Mouse (Mus musculus) thymus, adult 18-20 months (tissue): ENCODE data around the gene Lmntd1.
"Not testable (repeated sequence)": the region's sequence is repeated elsewhere in the genome, so short reads cannot be mapped to it uniquely, and the experiment has no call there.

Experiments
- DNase-seq, 2 experiments: peaks; one replicate each; pipeline ENCODE4 v3.0.0; 2022; ENCODE audit warnings: mixed read lengths in 2 of 2

Gene Lmntd1

GRCm38 (mm10) chr6:145338571-145339294 is 275.4 kb downstream of the Lmntd1 start:
- no peak for DNase-seq

DNA sequence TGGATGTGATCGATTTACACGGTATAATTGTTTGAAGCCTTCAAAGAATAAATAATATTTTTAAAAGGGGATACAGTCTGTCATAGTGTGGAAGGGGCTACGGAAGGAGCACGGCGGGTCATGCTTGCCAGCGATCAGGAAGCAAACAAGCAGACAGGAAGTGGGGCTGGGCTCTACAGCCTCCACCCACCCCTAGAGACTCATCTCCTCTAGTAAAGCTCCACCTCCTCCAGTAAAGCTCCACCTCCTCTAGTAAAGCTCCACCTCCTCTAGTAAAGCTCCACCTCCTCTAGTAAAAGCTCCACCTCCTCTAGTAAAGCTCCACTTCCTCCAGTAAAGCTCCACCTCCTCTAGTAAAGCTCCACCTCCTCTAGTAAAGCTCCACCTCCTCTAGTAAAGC is 276.6 kb downstream of the Lmntd1 start:
- not testable (repeated sequence) for DNase-seq

DNA sequence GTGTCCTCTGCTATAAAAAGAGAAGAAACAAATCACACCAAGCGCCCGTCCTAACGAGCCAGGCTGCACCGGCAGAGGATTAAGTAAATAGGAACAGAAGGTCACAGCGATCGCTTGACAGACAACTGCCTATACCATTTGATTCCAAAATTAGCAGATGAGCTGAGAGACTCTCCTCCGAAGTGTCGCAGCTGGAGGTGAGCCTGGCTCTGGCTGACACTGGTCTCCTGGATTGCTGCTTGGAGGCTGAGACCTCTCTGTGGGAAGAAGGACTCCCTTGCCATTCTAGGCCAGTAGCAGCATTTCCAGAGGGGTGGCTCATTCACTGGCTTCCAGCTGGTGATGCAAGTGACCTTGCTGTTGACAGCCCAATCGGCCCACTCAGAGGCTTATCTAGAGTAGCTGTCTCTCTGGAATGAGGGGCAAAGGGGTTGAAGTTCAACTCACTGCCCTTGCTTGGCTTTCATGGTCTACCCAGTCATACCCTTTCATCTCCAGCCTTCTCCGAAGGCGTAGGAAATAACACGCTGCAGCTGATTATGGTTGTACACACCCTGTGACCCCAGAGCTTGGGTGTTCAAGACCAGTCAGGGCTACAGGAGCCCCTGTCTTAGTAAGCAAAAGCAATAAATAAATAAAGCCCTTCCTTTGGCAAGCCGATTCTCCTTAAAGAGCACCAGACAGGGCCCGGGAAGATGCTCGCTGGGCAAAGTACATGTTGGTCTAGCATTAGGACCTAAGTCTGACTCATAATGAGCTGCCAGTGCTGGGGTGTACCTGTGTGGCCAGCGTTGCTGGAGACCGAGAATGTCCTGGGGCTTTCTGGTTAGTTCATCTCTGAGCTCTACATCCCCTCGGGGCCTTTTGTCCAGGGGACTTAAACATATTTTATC is 278.0 kb downstream of the Lmntd1 start:
- DNase-seq = no peak

DNA sequence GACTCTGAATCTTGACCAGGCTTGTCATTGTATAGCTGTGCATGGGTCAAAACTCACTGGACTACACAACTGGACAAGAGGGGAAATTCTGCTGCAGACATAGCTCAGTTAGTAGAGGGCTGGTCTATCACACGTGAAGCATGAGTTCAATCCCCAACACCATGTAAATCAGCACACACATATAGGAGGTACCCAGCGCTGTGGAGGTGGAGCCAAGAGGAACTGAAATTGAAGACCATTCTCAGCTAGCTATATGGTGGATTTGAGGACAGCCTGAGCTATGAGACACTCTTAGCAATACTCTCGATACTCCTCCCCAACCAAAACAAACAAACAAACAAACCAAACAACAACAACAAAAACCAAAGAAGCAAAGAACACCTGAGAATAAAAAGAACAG is 279.9 kb downstream of the Lmntd1 start:
- DNase-seq = no peak

GRCm38 (mm10) chr6:145326141-145326806 is 287.8 kb downstream of the Lmntd1 start:
- no peak for DNase-seq

DNA sequence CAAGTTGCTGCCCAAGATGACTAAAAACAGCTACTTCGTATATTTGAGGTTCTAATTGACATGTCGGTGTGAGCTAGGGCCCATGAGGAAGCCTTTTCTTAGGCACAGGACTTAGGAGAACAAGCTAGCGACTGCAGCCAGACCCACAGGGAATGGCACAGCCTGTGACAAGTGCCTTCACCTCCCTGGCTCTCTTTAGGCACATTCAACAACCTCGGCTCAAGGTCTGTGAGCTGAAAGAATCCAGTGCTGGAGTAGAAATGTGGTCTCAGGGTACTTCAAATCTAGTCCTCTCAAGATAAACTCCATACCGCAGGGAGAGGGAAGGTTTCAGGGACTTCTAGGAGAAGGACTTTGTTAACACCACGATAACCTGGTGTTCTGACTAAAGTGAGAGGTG is 289.0 kb downstream of the Lmntd1 start:
- no peak for DNase-seq

DNA sequence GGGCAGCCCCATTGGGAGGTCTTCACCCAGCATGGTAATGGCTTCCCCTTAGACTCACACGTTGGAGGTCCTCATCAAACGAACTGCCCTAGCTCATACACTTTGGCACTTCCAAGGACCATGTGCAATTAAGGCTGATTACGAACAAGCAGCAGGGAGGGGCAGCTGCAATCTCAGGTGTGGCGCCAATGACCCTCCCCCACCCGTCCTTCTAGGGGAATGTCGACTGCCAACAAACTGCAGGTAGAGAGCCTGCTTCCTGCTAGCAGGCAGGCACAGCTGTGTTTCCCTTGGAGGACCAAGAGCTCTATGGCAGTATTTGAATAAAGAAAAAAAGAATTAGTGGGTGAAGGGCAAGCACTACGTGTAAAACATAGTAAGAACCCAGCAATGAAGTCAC is 289.6 kb downstream of the Lmntd1 start:
- no peak for DNase-seq

DNA sequence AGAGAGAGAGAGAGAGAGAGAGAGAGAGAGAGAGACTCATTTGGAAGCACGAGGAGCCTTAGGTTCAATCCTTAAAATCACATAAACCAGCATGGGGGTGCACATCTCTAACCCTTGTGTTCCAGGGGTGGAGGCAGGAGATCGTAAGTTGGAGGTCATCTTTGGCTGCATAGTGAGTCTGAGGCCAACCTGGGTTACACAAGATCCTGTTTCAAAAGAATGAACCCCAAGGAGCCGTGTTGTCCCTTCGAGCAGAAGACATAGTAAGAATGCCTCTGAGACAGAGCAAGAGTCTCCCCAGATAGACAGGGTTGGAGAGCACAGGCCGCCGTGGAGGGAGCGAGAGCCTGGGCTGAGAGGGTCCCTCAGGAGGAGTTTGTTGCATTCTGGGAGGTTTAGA is 291.9 kb downstream of the Lmntd1 start:
- DNase-seq = no peak

- DNase-seq = no peak
These were observed 294.0 kb downstream of the Lmntd1 start for GRCm38 (mm10) chr6:145320156-145320555.
